8 mouse cellular contexts compared by ENCODE assay signal in genomic region chr4:123183239-123184056, GRCm38 (mm10). TPM values are rescaled to one million over a fixed set of nuclear protein-coding genes. Genes with fewer than 3 reads are reported as not detected.
DNase-seq lines count a peak whose midpoint lies in the region; ATAC-seq lines count a peak whose summit lies in the region.

No protein-coding gene starts in this region.

- H3K4me3 ChIP-seq in intestine, embryonic 15.5 days (replicated peaks): peak overlapping the region; percentile 42
- peak overlapping the region; percentile 88 for H3K4me3 ChIP-seq in megakaryocyte, embryonic 14.5 days (replicated peaks)

- intact Hi-C loops in left cerebral cortex, postnatal 10 days (cut with DNase I): no loop called here

- H3K9ac ChIP-seq in intestine, embryonic 15.5 days: peak overlapping the region; percentile 1; the same call in 1 of the 2 replicates

- H3K4me1 ChIP-seq in intestine, embryonic 15.5 days (replicated peaks): peaks cover 12% of the 10 kb centered on the region
- peaks cover 27% of the 10 kb centered on the region for H3K4me1 ChIP-seq in megakaryocyte, embryonic 14.5 days

- WGBS in intestine, embryonic 15.5 days: 9% methylated on average over 44 of the region's 44 CpGs

- peak; percentile 65 to 78 for DNase-seq in adrenal gland, adult 18-20 months (ENCODE audit: low spot score in 2 of 2)
- peak; percentile 89 for DNase-seq in embryo, embryonic 11 days
- peak; percentile 84 to 85 for DNase-seq in left cerebral cortex, postnatal 10 days (ENCODE audit: extremely low spot score in 1 of 2, low spot score in 2 of 2)
- peak; percentile 94 for DNase-seq in right cerebral cortex, adult 18-20 months
- peak; percentile 29 for DNase-seq in urinary bladder, adult 2 months (ENCODE audit: low spot score)

- H3K36me3 ChIP-seq in intestine, embryonic 15.5 days: no peaks in the 10 kb centered on the region
- no peaks in the 10 kb centered on the region for H3K36me3 ChIP-seq in megakaryocyte, embryonic 14.5 days (replicated peaks; ENCODE audit: low read length)

- peak overlapping the region; percentile 79 for H3K4me2 ChIP-seq in intestine, embryonic 15.5 days (replicated peaks)

- ATAC-seq in granulocyte monocyte progenitor cell, adult 5-6 weeks (replicated peaks; ENCODE audit: poor library complexity, severe bottlenecking): peak; percentile 76
- peak; percentile 93 for ATAC-seq in intestine, embryonic 15.5 days

- H3K27ac ChIP-seq in intestine, embryonic 15.5 days: no peak overlapping the region

- peaks cover 41% of the 10 kb centered on the region for H3K27me3 ChIP-seq in intestine, embryonic 15.5 days (replicated peaks)
- H3K27me3 ChIP-seq in megakaryocyte, embryonic 14.5 days (replicated peaks): peaks cover 99% of the 10 kb centered on the region

- no peaks in the 10 kb centered on the region for H3K9me3 ChIP-seq in intestine, embryonic 15.5 days
- H3K9me3 ChIP-seq in megakaryocyte, embryonic 14.5 days: peaks cover 17% of the 10 kb centered on the region; the same call in 1 of the 2 replicates

RNA-seq across cellular contexts. Expression of gene Hpcal4, which starts 0.4 kb away (rescaled TPM):
- 1 to 10 TPM; 3.4 to 3.5 TPM for total RNA-seq in adrenal gland, adult 18-20 months (2021)
- not detected in 2 replicates for total RNA-seq in granulocyte monocyte progenitor cell, adult 5-6 weeks (2014; fragmentation: Nextera tagmentation)
- not detected in 2 replicates for total RNA-seq in granulocyte monocyte progenitor cell, adult 5-6 weeks (2017)
- polyA plus RNA-seq in intestine, embryonic 15.5 days (2015; fragmentation: Nextera tagmentation; extraction: Ambion mirVana): 3.9 and 4.5 TPM in 2 replicates
- 100 to 1,000 TPM; 234 to 238 TPM for total RNA-seq in left cerebral cortex, postnatal 10 days (2021)
- not detected in 2 replicates for polyA plus RNA-seq in megakaryocyte, embryonic 14.5 days (2012; ENCODE audit: insufficient read depth, low replicate concordance)
- 0.12 TPM in 2 replicates for polyA plus RNA-seq in urinary bladder, adult 2 months (2012; rRNA removed)

RNA-seq across cellular contexts. Expression of gene Nt5c1a, which starts 17.9 kb away (rescaled TPM):
- 10 to 100 TPM; 46.6 to 52.5 TPM for total RNA-seq in adrenal gland, adult 18-20 months (2021)
- not detected in 2 replicates for total RNA-seq in granulocyte monocyte progenitor cell, adult 5-6 weeks (2014; fragmentation: Nextera tagmentation)
- total RNA-seq in granulocyte monocyte progenitor cell, adult 5-6 weeks (2017): not detected in 2 replicates
- polyA plus RNA-seq in intestine, embryonic 15.5 days (2015; fragmentation: Nextera tagmentation; extraction: Ambion mirVana): not detected in 2 replicates
- total RNA-seq in left cerebral cortex, postnatal 10 days (2021): 1 to 10 TPM; 8.2 to 8.6 TPM
- polyA plus RNA-seq in megakaryocyte, embryonic 14.5 days (2012; ENCODE audit: insufficient read depth, low replicate concordance): not detected in 2 replicates
- polyA plus RNA-seq in urinary bladder, adult 2 months (2012; rRNA removed): 0.04 and 0.22 TPM in 2 replicates

RNA-seq across cellular contexts. Expression of gene Ppie, which starts 43.7 kb away (rescaled TPM):
- 10 to 100 TPM; 47.4 to 53.0 TPM for total RNA-seq in adrenal gland, adult 18-20 months (2021)
- total RNA-seq in granulocyte monocyte progenitor cell, adult 5-6 weeks (2014; fragmentation: Nextera tagmentation): 56.2 and 64.7 TPM in 2 replicates
- 70.2 and 75.5 TPM in 2 replicates for total RNA-seq in granulocyte monocyte progenitor cell, adult 5-6 weeks (2017)
- polyA plus RNA-seq in intestine, embryonic 15.5 days (2015; fragmentation: Nextera tagmentation; extraction: Ambion mirVana): 86.6 and 93.3 TPM in 2 replicates
- total RNA-seq in left cerebral cortex, postnatal 10 days (2021): 10 to 100 TPM; 18.8 to 22.7 TPM
- polyA plus RNA-seq in megakaryocyte, embryonic 14.5 days (2012; ENCODE audit: insufficient read depth, low replicate concordance): 4.7 TPM in 1 of 2 replicates, not detected in the other
- polyA plus RNA-seq in urinary bladder, adult 2 months (2012; rRNA removed): 35.6 and 35.8 TPM in 2 replicates

RNA-seq across cellular contexts. Expression of gene Heyl, which starts 49.9 kb away (rescaled TPM):
- total RNA-seq in adrenal gland, adult 18-20 months (2021): 10 to 100 TPM in 1 of 2 experiments, 1 to 10 TPM in 1; 4.7 to 11.3 TPM
- not detected in 2 replicates for total RNA-seq in granulocyte monocyte progenitor cell, adult 5-6 weeks (2014; fragmentation: Nextera tagmentation)
- not detected in 2 replicates for total RNA-seq in granulocyte monocyte progenitor cell, adult 5-6 weeks (2017)
- polyA plus RNA-seq in intestine, embryonic 15.5 days (2015; fragmentation: Nextera tagmentation; extraction: Ambion mirVana): 13.7 and 13.9 TPM in 2 replicates
- 1 to 10 TPM; 6.6 to 7.2 TPM for total RNA-seq in left cerebral cortex, postnatal 10 days (2021)
- not detected in 2 replicates for polyA plus RNA-seq in megakaryocyte, embryonic 14.5 days (2012; ENCODE audit: insufficient read depth, low replicate concordance)
- polyA plus RNA-seq in urinary bladder, adult 2 months (2012; rRNA removed): 2.0 and 3.3 TPM in 2 replicates

Comparison
In these comparisons a context has a peak if more than half of its experiments do, and no peak if none do; other contexts are left out.
1. DNase-seq: peak in every context shown above with its lines; median percentile 94 in right cerebral cortex, adult 18-20 months; 89 in embryo, embryonic 11 days; 84 in left cerebral cortex, postnatal 10 days; 72 in adrenal gland, adult 18-20 months; 29 in urinary bladder, adult 2 months.
2. RNA of gene Hpcal4, which starts 0.4 kb away (total RNA-seq): 234 to 238 TPM in left cerebral cortex, postnatal 10 days; 3.4 to 3.5 TPM in adrenal gland, adult 18-20 months and not detected in granulocyte monocyte progenitor cell, adult 5-6 weeks; every median in the first group is over 10 times any median in the second.
3. RNA of gene Nt5c1a, which starts 17.9 kb away (total RNA-seq): 46.6 to 52.5 TPM in adrenal gland, adult 18-20 months and 8.2 to 8.6 TPM in left cerebral cortex, postnatal 10 days; not detected in granulocyte monocyte progenitor cell, adult 5-6 weeks; every median in the first group is over 4 times any median in the second.